Mouse (Mus musculus) adrenal gland (tissue): Measurements from ENCODE around the gene Ttc23.

ENCODE experiments used
- intact Hi-C: fragments of 180-260 bp; cut with DNase I; formaldehyde crosslinking; loops from one replicate; pipeline ENCODE4 v1.15.1; 2025
- microRNA-seq, 2 experiments: library from miRNA; unstranded; fragments of <30 nt; microRNA quantifications; one replicate each; pipeline ENCODE4; 2019

Ttc23 gene

GRCm38 (mm10) chr7:67793449-67793848 lies 146.2 kb downstream of the Ttc23 start:
- intact Hi-C loops, result no loop called here

- intact Hi-C loops, result no loop called here
Measured at GRCm38 (mm10) chr7:67797065-67797464, 149.9 kb downstream of the Ttc23 start.

GRCm38 (mm10) chr7:67798476-67798875 lies 151.3 kb downstream of the Ttc23 start:
- intact Hi-C loops, result no loop called here

- intact Hi-C loops, result loop anchor here (5.0 kb wide), 4 partner anchors 147 to 502 kb away; no protein-coding TSS in a partner anchor
Measured at GRCm38 (mm10) chr7:67800547-67800946, 153.3 kb downstream of the Ttc23 start.

- intact Hi-C loops, result loop anchor here (5.0 kb wide), 4 partner anchors 146 to 501 kb away; no protein-coding TSS in a partner anchor
Measured at GRCm38 (mm10) chr7:67801022-67801421, 153.8 kb downstream of the Ttc23 start.

- intact Hi-C loops, result loop anchor here (5.0 kb wide), 4 partner anchors 144 to 499 kb away; no protein-coding TSS in a partner anchor
Measured at GRCm38 (mm10) chr7:67803015-67803856, 156.0 kb downstream of the Ttc23 start.

- intact Hi-C loops, result loop anchor here (5.0 kb wide), 4 partner anchors 143 to 498 kb away; no protein-coding TSS in a partner anchor
Measured at GRCm38 (mm10) chr7:67803857-67804215, 156.6 kb downstream of the Ttc23 start.

Small RNAs within 50 kb of the gene (microRNA-seq; reads per million reads assigned to microRNA genes)
- 0 reads per million in 2 experiments for gene Gm23844
